In genomic region chr16:50863565-50863964, GRCm38 (mm10) we compare ENCODE assay signal across 24 mouse cellular contexts.
A peak's percentile ranks its signal among the peaks of the same experiment; 100 is the strongest.
DNase-seq lines count a peak whose midpoint lies in the region; ATAC-seq and TF ChIP-seq lines count a peak whose summit lies in the region.
"Had no signal": no experiment of that assay in that cellular context is flagged by ENCODE, and none has a peak within 500 bp of the region (broad histone marks: within the 10 kb centered on the region; RNA-seq: fewer than 3 reads in every experiment).

No protein-coding gene starts in this region.

- 58% methylated on average over 5 of the region's 5 CpGs for WGBS in kidney, adult 2 months
- WGBS in kidney, embryonic 14.5 days, result 61% methylated on average over 5 of the region's 5 CpGs
- WGBS in kidney, postnatal 0 days, result 64% methylated on average over 5 of the region's 5 CpGs
- WGBS in kidney, embryonic 15.5 days, result 51% methylated on average over 5 of the region's 5 CpGs

- H3K9me3 ChIP-seq in kidney, embryonic 14.5 days (ENCODE audit: control insufficient read depth, low read length), result no peaks in the 10 kb centered on the region
- H3K9me3 ChIP-seq in kidney, postnatal 0 days (replicated peaks; ENCODE audit: low read length), result no peaks in the 10 kb centered on the region
- H3K9me3 ChIP-seq in kidney, embryonic 15.5 days (replicated peaks), result no peaks in the 10 kb centered on the region
- H3K9me3 ChIP-seq: embryonic facial prominence, embryonic 10.5 days; embryonic facial prominence, embryonic 12.5 days; forebrain, embryonic 13.5 days; forebrain, embryonic 15.5 days; G1E had no signal

- no peaks in the 10 kb centered on the region for H3K36me3 ChIP-seq in kidney, adult 2 months (ENCODE audit: control insufficient read depth, insufficient read depth, low read length)
- H3K36me3 ChIP-seq in kidney, embryonic 14.5 days (ENCODE audit: control insufficient read depth, insufficient read depth, low read length), result no peaks in the 10 kb centered on the region
- H3K36me3 ChIP-seq in kidney, postnatal 0 days (ENCODE audit: insufficient read depth, low read length), result no peaks in the 10 kb centered on the region
- no peaks in the 10 kb centered on the region for H3K36me3 ChIP-seq in kidney, embryonic 15.5 days
- H3K36me3 ChIP-seq: embryonic facial prominence, embryonic 10.5 days; embryonic facial prominence, embryonic 12.5 days; forebrain, embryonic 15.5 days; G1E had no signal

- no peak for ATAC-seq in kidney, embryonic 14.5 days (ENCODE audit: low FRiP score, low TSS enrichment)
- ATAC-seq in kidney, postnatal 0 days (replicated peaks; ENCODE audit: low FRiP score, low read depth), result no peak
- no peak for ATAC-seq in kidney, embryonic 15.5 days (replicated peaks; ENCODE audit: low FRiP score)
- ATAC-seq: activated CD4-positive, CD25-positive, alpha-beta regulatory T cell, adult 4 months; CD4-positive, CD25-positive, alpha-beta regulatory T cell, adult 4 months; forebrain, embryonic 13.5 days; forebrain, embryonic 15.5 days; Patski had no signal

- H3K4me1 ChIP-seq in kidney, adult 2 months (ENCODE audit: control insufficient read depth, insufficient read depth, low read length), result no peaks in the 10 kb centered on the region
- H3K4me1 ChIP-seq in kidney, embryonic 14.5 days (ENCODE audit: control insufficient read depth, insufficient read depth, low read length), result no peaks in the 10 kb centered on the region
- H3K4me1 ChIP-seq in kidney, postnatal 0 days (replicated peaks; ENCODE audit: insufficient read depth, low read length), result no peaks in the 10 kb centered on the region
- no peaks in the 10 kb centered on the region for H3K4me1 ChIP-seq in kidney, embryonic 15.5 days
- H3K4me1 ChIP-seq: embryonic facial prominence, embryonic 10.5 days; embryonic facial prominence, embryonic 12.5 days; forebrain, embryonic 13.5 days; forebrain, embryonic 15.5 days had no signal

- no peaks in the 10 kb centered on the region for H3K27me3 ChIP-seq in kidney, adult 2 months (replicated peaks; ENCODE audit: control insufficient read depth, insufficient read depth, low read length)
- H3K27me3 ChIP-seq in kidney, embryonic 14.5 days (ENCODE audit: control insufficient read depth, insufficient read depth, low read length), result no peaks in the 10 kb centered on the region
- H3K27me3 ChIP-seq in kidney, postnatal 0 days (ENCODE audit: insufficient read depth, low read length), result no peaks in the 10 kb centered on the region
- H3K27me3 ChIP-seq in kidney, embryonic 15.5 days, result no peaks in the 10 kb centered on the region
- H3K27me3 ChIP-seq: CH12.LX; embryonic facial prominence, embryonic 12.5 days; forebrain, embryonic 13.5 days; forebrain, embryonic 15.5 days had no signal

- DNase-seq in kidney, adult 2 months, result peak; percentile 9
- DNase-seq in kidney, postnatal 0 days (ENCODE audit: low spot score), result peak; percentile 57
- no peak for DNase-seq in kidney, adult 18-20 months
- peak; percentile 14 for DNase-seq in kidney, postnatal 14 days
- DNase-seq: adrenal gland, adult 8-10 months; adrenal gland, postnatal 14 days; adrenal gland, postnatal 36 days; B cell, adult 2 months; cerebellum, adult 11-12 months; cerebellum, adult 2 months; cerebellum, adult 9-10 months; cerebellum, postnatal 10 days; cerebellum, postnatal 25 days had no signal

- no peak overlapping the region for H3K9ac ChIP-seq in kidney, embryonic 14.5 days (ENCODE audit: low read depth, low read length)
- no peak overlapping the region for H3K9ac ChIP-seq in kidney, postnatal 0 days (ENCODE audit: low read depth, low read length)
- no peak overlapping the region for H3K9ac ChIP-seq in kidney, embryonic 15.5 days
- H3K9ac ChIP-seq: embryonic facial prominence, embryonic 12.5 days; forebrain, embryonic 13.5 days; forebrain, embryonic 15.5 days had no signal

- no peak for TF ChIP-seq POLR2A in kidney, adult 2 months (IDR thresholded peaks at IDR 0.05; ENCODE audit: low read depth, low read length)

- H3K27ac ChIP-seq in kidney, adult 2 months (ENCODE audit: insufficient read depth, low read depth, low read length), result no peak overlapping the region
- no peak overlapping the region for H3K27ac ChIP-seq in kidney, embryonic 14.5 days (ENCODE audit: low read depth, low read length)
- no peak overlapping the region for H3K27ac ChIP-seq in kidney, postnatal 0 days
- H3K27ac ChIP-seq in kidney, embryonic 15.5 days, result no peak overlapping the region
- H3K27ac ChIP-seq: embryonic facial prominence, embryonic 10.5 days; embryonic facial prominence, embryonic 12.5 days; forebrain, embryonic 13.5 days; forebrain, embryonic 15.5 days had no signal

- no peak overlapping the region for H3K4me3 ChIP-seq in kidney, adult 2 months (ENCODE audit: insufficient read depth, low read depth, low read length)
- no peak overlapping the region for H3K4me3 ChIP-seq in kidney, embryonic 14.5 days (ENCODE audit: low read length)
- no peak overlapping the region for H3K4me3 ChIP-seq in kidney, postnatal 0 days (replicated peaks; ENCODE audit: low read depth, low read length)
- H3K4me3 ChIP-seq in kidney, embryonic 15.5 days (replicated peaks), result no peak overlapping the region
- H3K4me3 ChIP-seq: embryonic facial prominence, embryonic 10.5 days; embryonic facial prominence, embryonic 12.5 days; forebrain, embryonic 13.5 days; forebrain, embryonic 15.5 days had no signal

- H3K4me2 ChIP-seq in kidney, embryonic 14.5 days (replicated peaks; ENCODE audit: low read depth, low read length), result no peak overlapping the region
- H3K4me2 ChIP-seq in kidney, postnatal 0 days (ENCODE audit: low read length), result no peak overlapping the region
- H3K4me2 ChIP-seq in kidney, embryonic 15.5 days, result no peak overlapping the region
- H3K4me2 ChIP-seq: embryonic facial prominence, embryonic 12.5 days; forebrain, embryonic 13.5 days; forebrain, embryonic 15.5 days had no signal

- no peak for TF ChIP-seq CTCF in kidney, adult 2 months (conservative IDR thresholded peaks at IDR 0.05; ENCODE audit: insufficient read depth, insufficient read length, low read depth, low read length)
- no peak for TF ChIP-seq CTCF in kidney, postnatal 0 days (IDR thresholded peaks at IDR 0.05; ENCODE audit: low read depth)
